Mouse (Mus musculus) T-helper 1 cell (primary cell): Measurements from ENCODE around the gene Acly.

Experiments used
- in situ Hi-C: fragments of 300-600 bp; cut with MboI, MseI; formaldehyde crosslinking; loops from one replicate; pipeline ENCODE4 v1.15.1; 2025; ENCODE audit warnings: high pct_unique_total_duplicates

Acly gene

DNA sequence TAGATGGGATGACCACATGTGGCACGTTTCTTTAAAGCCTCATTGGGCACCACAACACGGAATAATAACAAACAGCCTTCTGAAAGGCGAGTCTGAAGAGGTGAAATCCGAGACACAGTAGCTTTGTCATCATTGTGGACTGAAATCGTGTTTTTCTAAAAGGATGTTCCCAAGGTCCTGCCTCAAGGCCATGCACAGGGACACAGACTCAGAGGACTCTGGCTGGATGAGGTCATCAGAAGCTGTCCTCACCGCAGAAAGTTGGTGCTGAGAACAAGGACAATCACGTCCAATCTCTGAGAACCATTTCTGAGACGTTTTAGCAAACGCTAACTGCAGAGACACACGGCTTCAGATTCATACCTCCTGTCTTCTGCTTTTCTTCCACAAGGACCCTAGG is 14.1 kb downstream of the Acly start:
- in situ Hi-C loops: no loop called here

DNA sequence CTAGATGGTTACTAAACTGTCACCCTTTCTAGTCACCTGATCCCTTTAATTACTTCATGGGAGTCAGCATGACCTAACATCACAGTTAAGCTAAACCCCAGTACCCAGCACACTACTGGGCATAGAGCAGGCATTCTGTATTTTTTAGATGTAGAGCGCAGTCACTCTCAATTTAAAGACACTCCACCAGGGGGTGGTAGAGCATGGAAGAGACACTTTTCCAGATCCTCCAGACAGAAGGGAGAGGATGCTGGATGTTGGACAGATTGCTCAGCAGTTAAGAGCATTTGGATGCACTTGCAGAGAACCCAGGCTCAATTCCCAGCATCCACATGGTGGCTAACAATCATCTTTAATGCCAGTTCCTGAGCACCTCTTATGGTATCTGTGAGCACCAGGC is 15.4 kb downstream of the Acly start:
- in situ Hi-C loops: no loop called here

DNA sequence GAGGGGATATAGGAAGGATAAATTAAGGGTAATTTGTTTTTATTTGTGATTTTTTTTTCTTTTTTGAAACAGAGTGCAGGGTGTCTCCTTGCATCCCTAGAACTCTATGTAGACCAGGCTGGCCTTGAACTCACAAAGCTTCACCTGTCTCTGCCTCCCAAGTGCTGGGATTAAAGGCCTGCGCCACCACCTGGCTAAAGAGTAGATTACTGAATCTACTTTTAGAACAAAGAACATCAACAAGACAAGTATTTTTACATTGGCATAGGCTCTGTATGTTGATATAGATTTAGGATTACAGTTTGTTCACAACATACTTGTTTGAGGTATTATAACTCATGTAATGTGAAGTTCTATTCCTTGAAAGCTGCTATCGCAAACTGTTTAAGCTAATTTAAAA is 17.2 kb downstream of the Acly start:
- in situ Hi-C loops: no loop called here

DNA sequence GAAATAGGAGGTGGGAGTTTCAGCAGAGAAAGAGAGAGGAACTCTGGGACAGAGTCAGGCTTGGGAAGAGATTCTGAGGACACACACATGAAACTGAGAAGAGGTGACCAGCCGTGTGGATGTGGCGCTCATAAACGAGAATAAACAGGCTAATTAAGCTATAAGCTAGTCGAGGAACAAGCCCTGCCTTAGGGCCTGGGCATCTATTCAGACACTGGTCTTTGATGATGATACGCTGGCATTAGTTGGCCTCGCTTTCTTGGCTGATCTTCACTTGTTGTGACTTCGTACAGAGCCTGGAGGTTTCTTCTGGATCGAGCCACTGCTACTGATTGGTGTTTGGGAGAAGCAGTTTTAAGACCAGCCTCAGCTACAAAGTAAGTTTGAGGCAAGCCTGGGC is 21.8 kb downstream of the Acly start:
- in situ Hi-C loops: no loop called here

DNA sequence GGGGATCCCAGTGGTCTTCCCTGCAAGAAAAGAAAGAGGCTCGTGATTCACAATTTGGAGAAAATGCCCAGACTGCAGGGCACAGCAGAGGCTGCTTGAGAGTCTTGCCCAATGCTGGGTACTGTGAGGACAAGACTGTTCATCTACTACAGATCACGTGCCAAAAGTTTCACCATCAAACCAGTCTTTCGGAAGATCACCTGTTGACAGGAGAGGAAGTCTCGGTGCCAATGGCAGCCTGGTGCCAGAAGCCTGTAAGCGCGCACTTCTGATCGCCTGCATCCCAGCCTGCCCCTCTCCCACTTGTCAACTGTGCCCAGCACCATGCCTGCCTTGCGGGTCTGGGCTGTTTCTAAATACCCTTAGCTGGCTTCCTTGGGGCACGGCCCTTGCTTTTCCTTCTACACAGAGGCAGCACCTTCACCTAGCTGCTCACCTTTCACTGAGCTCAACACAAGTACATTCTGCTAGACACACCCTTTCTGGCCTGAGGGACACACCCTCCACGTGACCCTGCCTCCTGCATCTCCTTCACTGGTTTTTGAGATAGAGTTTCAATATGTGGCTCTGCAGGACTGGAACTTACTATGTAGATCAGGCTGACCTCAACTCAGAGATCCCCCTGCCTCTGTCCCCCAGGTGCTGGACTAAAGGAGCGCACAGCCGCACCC is 22.7 kb downstream of the Acly start:
- in situ Hi-C loops: no loop called here

DNA sequence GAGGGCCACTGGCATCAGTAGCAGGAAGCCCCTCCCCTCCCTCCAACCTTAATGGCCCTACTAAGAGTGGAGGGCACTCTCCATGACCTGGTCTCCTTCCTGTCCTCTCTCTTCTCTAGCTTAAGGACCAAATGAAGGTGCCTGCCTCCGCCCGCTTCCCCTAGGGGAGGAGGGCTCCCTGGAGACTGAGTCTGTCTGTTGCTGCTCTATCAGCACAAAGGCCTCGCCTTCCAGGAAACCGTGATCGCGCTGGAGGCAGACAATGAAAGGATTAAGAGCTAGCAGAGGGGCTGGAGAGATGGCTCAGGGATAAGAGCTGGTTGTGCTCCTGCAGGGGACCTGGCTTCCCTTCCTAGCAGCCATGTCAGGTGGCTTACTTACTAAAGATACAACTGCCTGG is 26.5 kb downstream of the Acly start:
- in situ Hi-C loops: no loop called here

DNA sequence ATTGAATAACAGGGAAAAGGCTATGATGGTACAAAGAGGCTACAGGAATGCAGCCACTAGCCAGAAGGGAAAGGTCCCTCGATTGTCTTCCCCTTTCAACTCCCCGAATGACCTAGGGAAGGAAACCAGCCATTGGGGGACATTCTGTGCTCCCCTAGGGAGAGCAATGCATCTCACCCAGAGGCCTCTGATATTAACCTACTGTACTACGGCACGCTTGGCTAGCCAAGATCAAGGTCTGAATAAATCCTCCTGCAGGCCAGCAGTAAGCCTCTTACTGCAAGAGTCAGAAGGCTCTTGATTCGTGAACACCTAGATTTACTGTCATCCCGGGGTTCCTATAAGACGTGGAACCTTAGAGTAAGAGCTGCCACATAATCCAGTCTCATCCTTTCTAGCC is 27.1 kb downstream of the Acly start:
- in situ Hi-C loops: no loop called here

DNA sequence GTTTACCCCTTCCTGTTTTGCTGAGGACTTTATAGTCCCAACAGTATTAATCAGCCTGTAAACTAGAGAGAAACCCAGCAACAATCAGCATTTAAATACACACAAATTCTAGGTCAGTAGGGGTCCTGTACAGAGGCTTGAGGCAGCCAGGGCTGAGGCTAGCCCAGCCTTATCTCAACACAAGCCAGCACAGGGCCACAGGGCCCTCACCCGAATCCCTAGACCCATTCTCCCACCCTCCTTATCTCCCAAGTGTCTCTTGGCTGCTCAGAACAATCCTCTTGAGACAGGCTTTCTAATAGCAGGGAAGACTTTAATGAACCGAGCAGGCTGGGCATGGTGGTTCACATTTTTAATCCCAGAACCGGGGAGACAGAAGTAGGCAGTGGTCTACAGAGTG is 27.6 kb downstream of the Acly start:
- in situ Hi-C loops: no loop called here

DNA sequence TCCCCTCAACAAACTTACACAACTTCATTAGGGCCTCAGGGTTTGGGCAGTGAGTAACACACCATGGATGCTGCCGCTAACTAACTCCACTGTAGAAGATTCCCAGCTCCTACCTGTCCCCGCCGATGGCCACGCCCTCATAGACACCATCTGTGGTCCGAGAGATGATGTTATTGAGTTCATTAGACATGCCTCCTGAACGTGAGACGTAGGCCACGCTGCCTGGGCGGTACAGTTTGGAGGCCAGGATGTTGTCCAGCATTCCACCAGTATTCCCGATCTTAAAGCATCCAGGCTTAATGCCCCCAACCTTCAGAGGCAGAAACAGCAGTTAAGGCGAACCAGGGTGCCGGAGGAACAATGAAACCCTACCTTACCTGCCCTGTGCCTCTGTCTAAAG is 34.0 kb downstream of the Acly start:
- in situ Hi-C loops: no loop called here

DNA sequence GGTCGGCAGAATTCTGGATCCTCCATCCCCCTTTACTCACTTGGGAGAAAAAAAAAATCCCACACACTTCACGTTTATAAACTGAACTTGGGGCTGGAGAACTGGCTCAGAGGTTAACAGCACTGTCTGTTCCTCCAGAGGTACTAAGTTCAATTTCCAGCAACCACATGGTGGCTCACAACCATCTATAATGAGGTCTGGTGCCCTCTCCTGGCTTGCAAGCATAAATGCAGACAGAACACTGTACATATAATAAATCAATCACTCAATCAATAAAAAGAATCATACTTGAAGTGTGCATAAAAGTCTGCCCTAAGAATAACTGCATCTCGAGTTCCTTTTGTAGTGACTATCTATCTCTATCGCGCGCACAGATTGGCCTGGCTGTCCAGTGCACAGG is 36.8 kb downstream of the Acly start:
- in situ Hi-C loops: no loop called here

DNA sequence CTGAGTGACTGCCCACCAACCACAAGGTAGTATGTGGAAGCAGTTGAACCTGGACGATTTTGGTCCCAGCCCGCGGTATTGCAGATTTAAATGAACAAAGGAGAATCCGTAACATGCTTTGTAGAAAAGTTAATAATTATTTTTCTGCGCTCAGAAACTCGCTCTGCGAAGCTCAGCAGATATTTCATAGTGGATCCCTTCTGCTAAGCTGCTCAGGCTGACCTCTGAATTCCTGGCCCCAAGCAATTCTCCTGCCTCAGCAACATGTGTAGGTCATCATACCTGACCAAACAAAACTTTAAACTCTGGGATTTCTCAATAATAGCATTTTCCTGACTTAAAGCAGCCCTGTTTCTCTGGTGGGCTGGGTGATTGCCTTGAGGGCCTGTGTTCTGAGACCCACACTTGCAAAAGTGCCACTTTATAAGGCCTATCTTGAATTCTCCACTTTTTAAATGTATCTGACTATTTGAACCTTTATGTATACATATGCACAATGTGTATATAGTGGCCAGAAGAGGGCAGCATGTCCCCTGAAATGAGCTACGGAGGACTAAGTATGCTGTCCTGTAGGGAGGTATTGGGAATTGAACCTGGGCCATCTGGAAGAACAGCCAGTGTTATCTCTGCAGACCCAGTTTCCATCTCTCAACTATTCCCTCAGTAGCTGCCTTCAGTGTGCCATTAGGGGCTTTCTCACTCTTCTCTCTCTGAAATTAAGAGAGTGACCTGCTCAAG is 41.8 kb downstream of the Acly start:
- in situ Hi-C loops: no loop called here

DNA sequence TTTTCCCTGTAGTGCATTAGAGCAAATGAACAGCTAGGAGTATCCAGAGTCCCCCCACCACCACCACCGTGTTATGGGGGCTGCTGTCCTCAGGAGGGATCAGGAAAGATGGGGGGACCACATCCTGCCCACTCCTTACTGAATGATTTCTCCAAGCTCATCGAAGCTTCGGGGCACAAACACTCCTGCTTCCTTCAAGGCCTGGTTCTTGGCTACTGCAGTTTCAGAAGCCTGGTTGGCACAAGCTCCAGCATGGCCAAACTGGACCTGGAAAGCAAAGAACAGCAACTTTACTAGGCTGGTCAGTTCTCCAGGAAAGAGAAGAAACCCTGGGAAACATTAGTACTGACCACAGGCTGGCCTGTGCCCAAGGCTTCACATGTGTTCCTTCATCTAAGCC is 43.3 kb downstream of the Acly start:
- in situ Hi-C loops: loop anchor here (5.0 kb wide), 1 partner anchor 38 kb away; no protein-coding TSS in a partner anchor

DNA sequence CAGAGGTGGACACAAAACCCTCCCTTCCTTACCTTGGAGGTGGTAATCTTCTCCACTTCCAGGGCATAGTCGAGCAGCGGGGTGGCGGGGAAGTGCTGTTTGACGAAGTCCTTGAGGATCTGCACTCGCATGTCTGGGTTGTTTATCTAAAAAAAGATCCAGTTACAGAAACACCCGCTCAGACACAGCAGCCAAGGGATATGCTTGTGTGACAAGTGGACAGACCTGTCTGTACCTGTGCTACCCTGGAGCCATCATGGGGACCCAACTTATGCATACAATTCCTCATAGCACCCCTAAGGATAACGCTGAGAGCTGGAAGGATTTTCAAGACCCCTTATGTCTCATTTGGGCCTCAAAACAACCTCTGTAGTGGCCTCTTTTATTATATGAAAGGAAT is 48.6 kb downstream of the Acly start:
- in situ Hi-C loops: no loop called here

DNA sequence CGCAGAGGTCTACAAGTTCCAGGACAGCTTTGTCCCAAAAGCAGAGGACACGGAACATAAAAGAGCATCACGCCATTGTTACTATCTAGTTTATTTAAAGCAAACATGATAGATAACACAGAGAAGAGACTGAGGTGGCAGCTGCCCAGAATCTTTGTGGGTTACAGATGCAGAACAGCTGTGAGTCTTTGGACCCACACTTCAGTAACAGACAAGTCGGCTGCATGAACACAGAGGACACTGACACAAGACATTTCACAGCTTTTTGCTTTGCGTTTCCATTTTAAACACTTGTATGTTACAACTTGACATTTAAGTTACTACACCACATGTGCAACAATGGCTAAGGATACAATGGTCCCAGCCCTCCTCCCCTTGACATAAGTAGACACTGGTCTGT is 51.5 kb downstream of the Acly start:
- in situ Hi-C loops: no loop called here

DNA sequence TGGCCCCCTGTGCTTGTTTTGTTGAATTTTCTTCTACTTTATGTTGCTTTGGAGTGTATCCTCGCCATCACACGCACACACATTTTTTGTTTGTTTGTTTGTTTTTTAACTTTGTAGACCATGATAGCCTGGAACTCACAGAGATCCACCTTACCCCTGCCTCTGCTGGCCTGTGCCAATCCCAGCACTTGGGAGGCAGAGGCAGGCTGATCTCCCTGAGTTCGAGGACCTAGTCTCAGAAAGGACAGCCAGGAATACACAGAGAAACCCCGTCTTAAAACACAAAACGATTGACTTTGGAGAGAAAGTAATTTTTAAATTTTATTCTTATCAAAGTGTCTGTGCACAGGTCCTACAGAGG is 54.9 kb downstream of the Acly start:
- in situ Hi-C loops: no loop called here

DNA sequence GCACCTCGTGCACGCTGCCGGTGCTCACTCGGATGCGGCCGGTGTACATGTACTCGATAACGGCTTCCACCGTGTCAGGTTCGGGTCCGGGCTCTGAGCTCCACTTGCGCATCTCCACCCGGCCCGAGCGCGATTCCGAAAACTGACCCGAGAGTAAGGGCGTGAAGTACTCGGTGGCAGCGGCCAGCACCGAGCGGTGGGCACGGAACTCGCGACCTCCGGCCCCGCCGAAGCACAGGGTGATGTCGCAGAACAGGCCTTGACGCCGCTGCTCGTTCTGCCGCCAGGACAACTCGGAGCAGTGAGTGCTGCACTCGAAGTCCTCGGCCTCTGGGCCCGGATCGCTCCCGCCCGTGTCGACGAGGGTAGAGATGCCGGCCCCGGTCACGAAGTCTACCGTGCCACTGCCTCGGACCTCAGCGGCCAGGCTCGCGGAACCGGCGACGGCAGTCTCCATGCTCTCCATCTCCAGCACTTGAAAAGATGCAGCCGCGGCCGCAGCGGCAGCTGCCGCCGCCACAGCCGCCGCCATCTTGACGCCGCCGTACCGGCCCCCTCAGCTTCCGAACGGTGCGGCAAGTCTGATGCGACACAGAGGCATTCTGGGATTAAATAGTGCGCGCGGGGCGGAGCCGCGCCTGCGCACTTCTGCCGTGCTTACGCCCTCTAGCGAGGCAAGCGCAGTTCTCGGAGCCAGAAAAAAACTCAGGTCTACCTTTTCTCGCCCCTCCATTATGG is 55.4 kb downstream of the Acly start, which contains the start of gene Klhl11:
Gene Klhl11 (minus strand): TSS at position 545 of the 738 bp plus-strand sequence.
- in situ Hi-C loops: no loop called here

DNA sequence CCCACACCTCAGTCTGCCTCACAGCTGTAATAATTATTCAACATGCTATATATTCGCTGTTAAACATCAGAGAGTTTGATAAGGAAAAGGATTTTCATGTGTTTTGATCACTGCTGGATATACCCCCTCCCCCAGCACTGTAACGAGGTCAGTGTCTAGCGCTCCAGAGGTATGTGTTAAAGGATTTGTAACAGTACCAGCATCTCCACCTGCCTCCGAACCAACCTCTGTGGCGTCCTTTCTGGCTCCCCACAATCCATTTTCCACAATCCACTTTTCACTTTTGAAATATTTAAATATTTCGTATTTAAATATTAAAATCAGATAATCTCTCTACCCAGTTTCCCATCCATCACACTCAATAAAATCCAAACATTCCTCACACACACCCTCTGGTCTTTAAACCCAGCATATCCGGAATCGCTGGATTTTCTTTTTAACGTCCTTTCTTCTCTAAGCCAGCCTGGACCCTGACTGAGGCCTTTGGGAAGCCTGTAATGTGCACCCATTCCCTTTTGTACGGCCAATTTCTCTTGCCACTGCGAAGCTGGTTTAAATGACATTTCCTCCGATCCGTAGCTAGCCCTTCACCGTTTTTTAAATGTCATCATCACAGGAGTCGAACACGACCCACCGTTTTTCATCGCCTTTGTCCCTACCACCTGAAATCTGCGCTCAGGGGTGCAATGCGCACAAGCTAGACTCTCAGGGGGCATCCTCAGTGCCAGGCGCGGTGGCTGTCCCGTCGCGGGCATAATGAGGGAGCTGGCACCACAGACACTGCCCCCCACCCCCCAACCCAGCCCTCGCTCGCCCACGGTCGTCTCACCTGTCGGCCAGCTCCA is 56.2 kb downstream of the Acly start:
- in situ Hi-C loops: no loop called here

DNA sequence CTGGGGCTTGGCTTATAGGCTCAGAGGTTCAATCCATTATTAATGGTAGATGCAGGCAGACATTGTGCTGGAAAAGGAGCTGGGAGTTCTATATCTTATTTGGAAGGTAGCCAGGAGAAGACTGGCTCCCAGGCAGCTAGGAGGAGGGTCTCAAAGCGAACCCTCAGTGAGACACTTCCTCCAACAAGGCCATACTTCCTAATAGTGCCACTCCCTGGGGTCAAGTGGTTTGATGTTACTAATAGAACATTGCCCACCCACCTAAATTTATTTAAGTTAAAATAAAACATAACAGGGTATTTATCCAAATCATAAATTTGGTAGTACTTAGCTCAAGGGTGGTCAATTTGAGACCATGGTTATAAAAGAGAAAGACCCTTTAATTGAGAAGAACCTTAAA is 62.0 kb downstream of the Acly start:
- in situ Hi-C loops: no loop called here

DNA sequence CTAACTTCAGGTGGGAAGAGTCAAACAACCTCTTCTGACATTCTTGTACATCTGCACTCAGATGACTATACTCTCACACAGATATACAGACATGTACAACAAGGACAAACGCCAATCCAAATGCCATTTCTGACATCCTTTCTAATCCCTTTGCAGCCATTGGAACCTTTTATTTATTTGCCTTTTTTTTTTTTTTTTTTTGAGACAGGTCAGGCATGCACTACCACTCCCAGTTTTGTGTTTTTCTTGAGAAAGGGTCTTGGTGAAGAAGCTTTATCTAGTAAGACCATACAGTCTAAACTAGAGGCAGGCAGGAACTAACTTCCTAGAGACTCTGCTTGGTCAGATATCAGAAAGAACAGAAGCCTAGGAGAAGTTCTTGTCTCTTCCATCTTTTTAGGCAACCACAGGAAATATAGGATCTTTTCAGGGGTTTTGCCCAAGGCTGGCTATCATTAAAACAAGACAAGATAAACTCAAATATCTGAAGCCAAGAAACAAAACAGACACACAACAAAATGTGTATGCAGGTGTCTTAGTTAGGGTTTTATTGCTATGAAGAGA is 62.5 kb downstream of the Acly start:
- in situ Hi-C loops: no loop called here

DNA sequence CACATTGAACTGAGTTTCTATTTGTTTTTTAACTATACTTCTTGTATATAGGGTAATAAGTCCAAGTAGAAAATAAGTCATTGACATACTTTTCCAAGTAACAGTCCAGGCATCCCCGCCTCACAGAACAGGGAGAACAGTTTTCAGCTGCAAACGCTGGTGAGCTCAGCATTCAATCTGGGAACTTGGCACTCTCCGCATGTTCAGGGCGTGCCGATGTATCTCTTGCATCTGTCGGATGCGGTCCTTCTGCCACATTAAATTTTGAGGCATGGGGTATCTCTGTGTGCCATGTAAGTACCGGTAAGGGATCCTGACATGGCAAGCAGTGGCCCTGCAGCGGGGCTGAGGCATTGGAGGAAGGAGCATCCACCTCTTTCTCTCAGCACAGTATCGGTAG is 65.1 kb downstream of the Acly start:
- in situ Hi-C loops: no loop called here

DNA sequence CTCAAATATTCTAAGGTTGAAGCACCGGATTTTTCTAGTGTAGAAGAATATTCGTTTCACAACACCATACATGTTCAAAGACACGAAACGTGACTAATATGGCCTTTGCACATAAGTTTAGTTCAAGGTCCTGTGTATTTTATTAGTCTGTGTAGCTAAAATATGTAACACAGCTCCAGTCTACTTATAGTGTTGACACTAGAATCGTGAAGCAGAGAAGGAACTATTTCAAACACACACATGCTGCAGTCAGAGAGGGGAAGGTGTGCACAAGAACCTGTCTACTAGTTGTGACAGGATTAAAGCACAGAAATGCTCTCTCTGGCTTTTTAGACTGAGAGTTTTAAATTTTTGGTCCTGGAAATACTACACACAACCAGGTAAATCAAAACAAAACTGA is 70.1 kb downstream of the Acly start:
- in situ Hi-C loops: no loop called here

DNA sequence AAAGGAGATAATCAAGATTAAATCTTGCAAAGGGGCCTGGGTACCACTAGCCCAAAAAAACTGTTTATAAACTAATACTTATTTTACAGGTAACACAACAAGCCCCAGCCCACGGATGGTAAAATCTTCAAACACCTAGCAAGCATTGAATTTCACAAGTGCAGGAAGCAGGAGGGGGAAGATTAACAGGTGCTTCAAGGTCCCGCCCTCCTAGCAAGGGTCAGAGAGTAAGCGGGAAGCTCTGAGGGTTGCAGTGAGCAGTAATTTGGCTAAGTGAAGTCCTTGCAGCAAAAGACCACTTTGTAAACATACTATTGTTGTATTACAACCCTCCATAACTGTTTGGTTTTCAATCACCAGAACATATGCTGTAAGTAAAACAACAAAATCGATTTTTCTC is 70.6 kb downstream of the Acly start:
- in situ Hi-C loops: no loop called here
